Mouse (Mus musculus): ENCODE results near the gene Pde4b. TPM values are rescaled to one million over a fixed set of nuclear protein-coding genes. Genes with fewer than 3 reads are reported as not detected.

Pde4b gene
- polyA plus RNA-seq, 1 experiment from 2014 or later: 32.1 TPM

GRCm38 (mm10) chr4:102566421-102566820 lies 479.1 kb downstream of the Pde4b start:
- 32% methylated on average over 1 of the region's 1 CpGs for WGBS
- Histone ChIP-seq H3K36me3 (ENCODE audit: control insufficient read depth, insufficient read depth) (no peaks in the 10 kb centered on the region), H3K9me3 (ENCODE audit: control insufficient read depth, low read length) (no peaks in the 10 kb centered on the region), H3K4me1 (replicated peaks; ENCODE audit: control insufficient read depth, insufficient read depth, low read length) (peaks cover 35% of the 10 kb centered on the region), H3K27me3 (replicated peaks; ENCODE audit: control insufficient read depth, insufficient read depth, low read length) (no peaks in the 10 kb centered on the region), H3K27ac (ENCODE audit: low read length) (no peak overlapping the region), H3K4me3 (replicated peaks; ENCODE audit: low read length) (no peak overlapping the region), H3K4me2 (ENCODE audit: low read length) (no peak overlapping the region), H3K9ac (replicated peaks; ENCODE audit: low read depth, low read length) (no peak overlapping the region)
- ATAC-seq: no peak

- ATAC-seq: no peak
- H3K27me3 ChIP-seq (replicated peaks; ENCODE audit: control insufficient read depth, insufficient read depth, low read length): no peaks in the 10 kb centered on the region
- H3K4me3 ChIP-seq (replicated peaks; ENCODE audit: low read length): no peak overlapping the region
- H3K4me2 ChIP-seq (ENCODE audit: low read length): no peak overlapping the region
- peaks cover 35% of the 10 kb centered on the region for H3K4me1 ChIP-seq (replicated peaks; ENCODE audit: control insufficient read depth, insufficient read depth, low read length)
- no peak overlapping the region for H3K27ac ChIP-seq (ENCODE audit: low read length)
- no peaks in the 10 kb centered on the region for H3K9me3 ChIP-seq (ENCODE audit: control insufficient read depth, low read length)
- H3K9ac ChIP-seq (replicated peaks; ENCODE audit: low read depth, low read length): no peak overlapping the region
- no peaks in the 10 kb centered on the region for H3K36me3 ChIP-seq (ENCODE audit: control insufficient read depth, insufficient read depth)
- WGBS: 46% methylated on average over 2 of the region's 2 CpGs
Measured at GRCm38 (mm10) chr4:102567111-102567510, 479.8 kb downstream of the Pde4b start.

DNA sequence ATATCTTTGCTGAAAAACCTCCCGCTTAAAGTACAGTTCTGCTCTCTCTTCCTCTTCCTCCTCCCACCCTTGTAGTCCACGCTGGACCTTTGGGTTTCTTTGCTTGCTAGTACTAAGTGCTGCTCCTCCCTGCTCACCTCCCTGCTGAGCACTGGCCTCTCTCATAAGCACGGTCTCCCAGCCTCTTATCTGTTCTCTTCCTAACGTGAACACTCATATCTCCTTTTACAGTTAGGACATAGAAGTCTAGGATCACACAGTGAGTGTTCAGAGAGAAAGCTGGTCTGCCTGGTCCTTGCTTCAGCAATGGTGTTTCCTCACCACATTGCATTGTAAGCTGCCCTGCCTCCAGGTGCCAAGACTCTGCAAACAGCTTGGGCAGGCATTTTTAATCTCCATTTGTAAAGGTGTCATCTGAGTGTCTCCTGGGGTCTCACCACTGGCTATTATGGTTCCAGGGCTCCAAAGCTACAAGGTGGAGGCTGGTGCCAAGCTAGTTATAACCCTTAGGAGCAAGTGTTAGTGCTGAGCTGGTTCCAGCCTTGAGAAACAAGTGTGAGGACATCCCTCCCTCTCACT lies 480.4 kb downstream of the Pde4b start:
- no peak overlapping the region for H3K27ac ChIP-seq (ENCODE audit: low read length)
- H3K9me3 ChIP-seq (ENCODE audit: control insufficient read depth, low read length): no peaks in the 10 kb centered on the region
- H3K36me3 ChIP-seq (ENCODE audit: control insufficient read depth, insufficient read depth): no peaks in the 10 kb centered on the region
- 28% methylated on average over 4 of the region's 4 CpGs for WGBS
- ATAC-seq: no peak
- peaks cover 35% of the 10 kb centered on the region for H3K4me1 ChIP-seq (replicated peaks; ENCODE audit: control insufficient read depth, insufficient read depth, low read length)
- no peak overlapping the region for H3K9ac ChIP-seq (replicated peaks; ENCODE audit: low read depth, low read length)
- no peak overlapping the region for H3K4me3 ChIP-seq (replicated peaks; ENCODE audit: low read length)
- H3K4me2 ChIP-seq (ENCODE audit: low read length): no peak overlapping the region
- no peaks in the 10 kb centered on the region for H3K27me3 ChIP-seq (replicated peaks; ENCODE audit: control insufficient read depth, insufficient read depth, low read length)

GRCm38 (mm10) chr4:102568591-102568990 lies 481.2 kb downstream of the Pde4b start:
- Histone ChIP-seq H3K9ac (replicated peaks; ENCODE audit: low read depth, low read length) (no peak overlapping the region), H3K27me3 (replicated peaks; ENCODE audit: control insufficient read depth, insufficient read depth, low read length) (no peaks in the 10 kb centered on the region), H3K9me3 (ENCODE audit: control insufficient read depth, low read length) (no peaks in the 10 kb centered on the region), H3K36me3 (ENCODE audit: control insufficient read depth, insufficient read depth) (no peaks in the 10 kb centered on the region), H3K27ac (ENCODE audit: low read length) (0 out of 2 replicates have a peak overlapping the region, but pooled peaks have one; percentile 26), H3K4me1 (replicated peaks; ENCODE audit: control insufficient read depth, insufficient read depth, low read length) (peaks cover 35% of the 10 kb centered on the region), H3K4me3 (replicated peaks; ENCODE audit: low read length) (no peak overlapping the region), H3K4me2 (ENCODE audit: low read length) (0 out of 2 replicates have a peak overlapping the region, but pooled peaks have one; percentile 1)
- WGBS: 4% methylated on average over 4 of the region's 4 CpGs
- ATAC-seq: peak; percentile 51

GRCm38 (mm10) chr4:102569101-102569583 lies 481.8 kb downstream of the Pde4b start:
- no peak overlapping the region for H3K4me3 ChIP-seq (replicated peaks; ENCODE audit: low read length)
- H3K9me3 ChIP-seq (ENCODE audit: control insufficient read depth, low read length): no peaks in the 10 kb centered on the region
- H3K36me3 ChIP-seq (ENCODE audit: control insufficient read depth, insufficient read depth): no peaks in the 10 kb centered on the region
- H3K4me1 ChIP-seq (replicated peaks; ENCODE audit: control insufficient read depth, insufficient read depth, low read length): peaks cover 35% of the 10 kb centered on the region
- no peak overlapping the region for H3K9ac ChIP-seq (replicated peaks; ENCODE audit: low read depth, low read length)
- no peak for ATAC-seq
- WGBS: 14% methylated on average over 8 of the region's 8 CpGs
- no peak overlapping the region for H3K4me2 ChIP-seq (ENCODE audit: low read length)
- H3K27ac ChIP-seq (ENCODE audit: low read length): no peak overlapping the region
- H3K27me3 ChIP-seq (replicated peaks; ENCODE audit: control insufficient read depth, insufficient read depth, low read length): no peaks in the 10 kb centered on the region

GRCm38 (mm10) chr4:102569950-102570765 lies 482.8 kb downstream of the Pde4b start:
- WGBS: under 1% methylated on average over 20 of the region's 20 CpGs
- Histone ChIP-seq H3K9me3 (ENCODE audit: control insufficient read depth, low read length) (no peaks in the 10 kb centered on the region), H3K27ac (ENCODE audit: low read length) (peak overlapping the region; percentile 60), H3K9ac (replicated peaks; ENCODE audit: low read depth, low read length) (peak overlapping the region; percentile 53), H3K4me2 (ENCODE audit: low read length) (peak overlapping the region; percentile 77), H3K27me3 (replicated peaks; ENCODE audit: control insufficient read depth, insufficient read depth, low read length) (no peaks in the 10 kb centered on the region), H3K36me3 (ENCODE audit: control insufficient read depth, insufficient read depth) (no peaks in the 10 kb centered on the region), H3K4me3 (replicated peaks; ENCODE audit: low read length) (peak overlapping the region; percentile 48), H3K4me1 (replicated peaks; ENCODE audit: control insufficient read depth, insufficient read depth, low read length) (peaks cover 35% of the 10 kb centered on the region)
- peak; percentile 80 for ATAC-seq

DNA sequence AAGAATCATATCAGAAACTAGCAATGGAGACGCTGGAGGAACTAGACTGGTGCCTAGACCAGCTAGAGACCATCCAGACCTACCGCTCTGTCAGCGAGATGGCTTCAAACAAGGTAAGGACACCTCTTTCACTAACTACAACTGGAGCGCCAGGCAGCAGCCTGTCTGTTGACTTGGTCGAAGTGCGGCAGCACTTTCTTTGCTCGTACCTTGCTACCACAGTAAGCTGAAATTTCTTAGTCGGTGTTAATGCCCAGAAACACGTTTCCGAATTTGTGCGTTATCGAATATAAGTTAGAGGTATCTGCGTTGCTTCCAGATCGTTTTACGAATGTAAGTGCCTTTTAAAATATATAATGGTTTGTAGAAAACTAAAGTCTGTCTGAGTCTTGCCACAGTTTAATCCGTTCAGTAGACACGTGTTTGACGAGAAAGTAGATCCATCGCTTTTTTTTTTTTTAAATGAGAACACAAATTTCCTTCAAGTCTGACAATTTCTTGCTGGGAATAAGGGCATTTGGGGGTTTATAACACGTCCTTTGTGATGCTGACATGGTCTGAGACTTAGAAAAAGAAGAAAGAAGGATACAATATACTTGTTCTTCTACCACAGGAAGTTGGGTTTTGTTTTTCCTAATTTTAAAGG lies 483.5 kb downstream of the Pde4b start:
- H3K4me3 ChIP-seq (replicated peaks; ENCODE audit: low read length): peak overlapping the region; percentile 48
- peak overlapping the region; percentile 53 for H3K9ac ChIP-seq (replicated peaks; ENCODE audit: low read depth, low read length)
- H3K4me2 ChIP-seq (ENCODE audit: low read length): peak overlapping the region; percentile 77
- 3% methylated on average over 20 of the region's 20 CpGs for whole genome bisulfite sequencing
- H3K36me3 ChIP-seq (ENCODE audit: control insufficient read depth, insufficient read depth): no peaks in the 10 kb centered on the region
- peak overlapping the region; percentile 60 for H3K27ac ChIP-seq (ENCODE audit: low read length)
- peaks cover 35% of the 10 kb centered on the region for H3K4me1 ChIP-seq (replicated peaks; ENCODE audit: control insufficient read depth, insufficient read depth, low read length)
- no peaks in the 10 kb centered on the region for H3K27me3 ChIP-seq (replicated peaks; ENCODE audit: control insufficient read depth, insufficient read depth, low read length)
- no peaks in the 10 kb centered on the region for H3K9me3 ChIP-seq (ENCODE audit: control insufficient read depth, low read length)
- ATAC-seq: peak; percentile 16; the same call in 1 of the 2 replicates

- Histone ChIP-seq H3K9ac (replicated peaks; ENCODE audit: low read depth, low read length) (0 out of 2 replicates have a peak overlapping the region, but pooled peaks have one; percentile 9), H3K27ac (ENCODE audit: low read length) (no peak overlapping the region), H3K4me2 (ENCODE audit: low read length) (peak overlapping the region; percentile 26), H3K27me3 (replicated peaks; ENCODE audit: control insufficient read depth, insufficient read depth, low read length) (no peaks in the 10 kb centered on the region), H3K4me3 (replicated peaks; ENCODE audit: low read length) (peak overlapping the region; percentile 21), H3K36me3 (ENCODE audit: control insufficient read depth, insufficient read depth) (no peaks in the 10 kb centered on the region), H3K4me1 (replicated peaks; ENCODE audit: control insufficient read depth, insufficient read depth, low read length) (peaks cover 31% of the 10 kb centered on the region), H3K9me3 (ENCODE audit: control insufficient read depth, low read length) (no peaks in the 10 kb centered on the region)
- WGBS: 79% methylated on average over 6 of the region's 6 CpGs
- no peak for ATAC-seq
Measured at GRCm38 (mm10) chr4:102572031-102572430, 484.7 kb downstream of the Pde4b start.

DNA sequence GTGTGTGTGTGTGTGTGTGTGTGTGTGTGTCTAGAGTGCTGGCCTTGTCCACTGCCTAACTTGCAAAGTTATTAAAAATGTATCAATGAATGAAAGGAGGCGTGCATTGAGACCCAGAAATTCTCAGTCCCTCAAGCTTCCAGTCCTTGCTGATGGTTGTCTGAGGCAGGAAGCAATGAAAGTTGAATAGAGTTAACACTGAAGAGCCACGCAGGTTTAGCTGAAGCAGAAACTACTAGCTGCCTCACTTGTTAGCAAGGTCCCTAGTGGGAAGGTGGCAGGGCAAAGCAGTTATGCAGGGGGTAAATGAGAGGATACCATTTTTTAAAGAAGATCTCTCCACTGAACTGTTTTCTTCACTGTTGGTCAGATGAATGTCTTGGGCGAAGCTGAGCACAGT lies 485.2 kb downstream of the Pde4b start:
- no peaks in the 10 kb centered on the region for H3K36me3 ChIP-seq (ENCODE audit: control insufficient read depth, insufficient read depth)
- H3K27ac ChIP-seq (ENCODE audit: low read length): no peak overlapping the region
- ATAC-seq: no peak
- peak overlapping the region; percentile 26 for H3K4me2 ChIP-seq (ENCODE audit: low read length)
- H3K4me1 ChIP-seq (replicated peaks; ENCODE audit: control insufficient read depth, insufficient read depth, low read length): peaks cover 27% of the 10 kb centered on the region
- H3K27me3 ChIP-seq (replicated peaks; ENCODE audit: control insufficient read depth, insufficient read depth, low read length): no peaks in the 10 kb centered on the region
- no peak overlapping the region for H3K4me3 ChIP-seq (replicated peaks; ENCODE audit: low read length)
- 72% methylated on average over 3 of the region's 3 CpGs for WGBS
- H3K9me3 ChIP-seq (ENCODE audit: control insufficient read depth, low read length): no peaks in the 10 kb centered on the region
- no peak overlapping the region for H3K9ac ChIP-seq (replicated peaks; ENCODE audit: low read depth, low read length)
